Comparison of ENCODE assay signal across 9 mouse cellular contexts in genomic region chr6:72549041-72549580, GRCm38 (mm10). TPM values are rescaled to one million over a fixed set of nuclear protein-coding genes. Genes with fewer than 3 reads are reported as not detected.
DNase-seq lines count a peak whose midpoint lies in the region; ATAC-seq and TF ChIP-seq lines count a peak whose summit lies in the region.
"Had no signal": no experiment of that assay in that cellular context is flagged by ENCODE, and none has a peak within 500 bp of the region (broad histone marks: within the 10 kb centered on the region; RNA-seq: fewer than 3 reads in every experiment).

No protein-coding gene starts in this region.

- H3K27me3 ChIP-seq in CH12.LX (replicated peaks): no peaks in the 10 kb centered on the region
- no peaks in the 10 kb centered on the region for H3K27me3 ChIP-seq in heart, embryonic 15.5 days
- H3K27me3 ChIP-seq in midbrain, embryonic 16.5 days (ENCODE audit: control insufficient read depth, insufficient read depth, low read depth, low read length): no peaks in the 10 kb centered on the region
- H3K27me3 ChIP-seq: heart, embryonic 13.5 days had no signal

- dilution Hi-C loops in CH12.LX (cut with MboI; ENCODE audit: extremely low pct_ligation_motif_present, extremely low pct_unique_long_range_greater_than_20kb, low sequenced_read_pairs): no loop called here

- H3K79me2 ChIP-seq in CH12.LX (replicated peaks; ENCODE audit: control insufficient read depth, extremely low read depth, insufficient read depth, poor library complexity, severe bottlenecking): peaks cover 14% of the 10 kb centered on the region

- TF ChIP-seq EP300 in CH12.LX (IDR thresholded peaks at IDR 0.05; ENCODE audit: low read length): no peak

- TF ChIP-seq POLR2A in CH12.LX (IDR thresholded peaks at IDR 0.05; ENCODE audit: low read depth, low read length): peak; percentile 74

- H3K9me3 ChIP-seq in CH12.LX (replicated peaks; ENCODE audit: low read length): peaks cover 3% of the 10 kb centered on the region
- no peaks in the 10 kb centered on the region for H3K9me3 ChIP-seq in heart, embryonic 15.5 days (replicated peaks)
- no peaks in the 10 kb centered on the region for H3K9me3 ChIP-seq in midbrain, embryonic 16.5 days (replicated peaks; ENCODE audit: control insufficient read depth, low read length, poor library complexity, severe bottlenecking)
- H3K9me3 ChIP-seq: heart, embryonic 13.5 days had no signal

- H3K4me1 ChIP-seq in CH12.LX (ENCODE audit: control insufficient read depth in 1 of 2, insufficient read depth in 2 of 2): peaks cover 11 to 48% of the 10 kb centered on the region in 2 experiments
- peaks cover 26% of the 10 kb centered on the region for H3K4me1 ChIP-seq in heart, embryonic 15.5 days (replicated peaks)
- H3K4me1 ChIP-seq in midbrain, embryonic 16.5 days (ENCODE audit: control insufficient read depth, insufficient read depth, low read length): peaks cover 14% of the 10 kb centered on the region

- peak overlapping the region; percentile 59 for H3K9ac ChIP-seq in CH12.LX (ENCODE audit: insufficient read depth, low read depth)
- H3K9ac ChIP-seq in heart, embryonic 15.5 days: no peak overlapping the region
- H3K9ac ChIP-seq in midbrain, embryonic 16.5 days (ENCODE audit: low read depth, low read length): no peak overlapping the region
- H3K9ac ChIP-seq: heart, embryonic 13.5 days had no signal

- TF ChIP-seq CTCF in CH12.LX (conservative IDR thresholded peaks at IDR 0.05 in 1 of 2, IDR thresholded peaks at IDR 0.05 in 1 of 2; ENCODE audit: low read depth in 2 of 2, low read length in 2 of 2): no peak

- no peak for ATAC-seq in heart, embryonic 15.5 days (replicated peaks; ENCODE audit: insufficient number of reproducible peaks, insufficient read depth, low FRiP score, low read depth)
- no peak for ATAC-seq in midbrain, embryonic 16.5 days

- in situ Hi-C loops in CH12.LX (cut with MboI; ENCODE audit: low pct_ligation_motif_present, low pct_unique_long_range_greater_than_20kb, low sequenced_read_pairs): no loop called here

- H3K36me3 ChIP-seq in CH12.LX (replicated peaks in 1 of 2; ENCODE audit: control insufficient read depth in 1 of 2, insufficient read depth in 1 of 2, low read length in 1 of 2): peaks cover 0 to 9% of the 10 kb centered on the region in 2 experiments
- no peaks in the 10 kb centered on the region for H3K36me3 ChIP-seq in heart, embryonic 15.5 days
- H3K36me3 ChIP-seq in midbrain, embryonic 16.5 days (ENCODE audit: control insufficient read depth, insufficient read depth, low read length): no peaks in the 10 kb centered on the region

- peak overlapping the region; percentile 57 for H3K27ac ChIP-seq in CH12.LX (ENCODE audit: insufficient read depth, low read depth)
- H3K27ac ChIP-seq in heart, embryonic 15.5 days: peak overlapping the region; percentile 5; the same call in 1 of the 2 replicates
- H3K27ac ChIP-seq in midbrain, embryonic 16.5 days (ENCODE audit: low read length): no peak overlapping the region
- H3K27ac ChIP-seq: heart, embryonic 13.5 days had no signal

- peak overlapping the region; percentile 73 for H3K4me2 ChIP-seq in CH12.LX (ENCODE audit: insufficient read depth, low read depth, poor library complexity, severe bottlenecking)
- H3K4me2 ChIP-seq in heart, embryonic 15.5 days: no peak overlapping the region
- no peak overlapping the region for H3K4me2 ChIP-seq in midbrain, embryonic 16.5 days (ENCODE audit: low read length)
- H3K4me2 ChIP-seq: heart, embryonic 13.5 days had no signal

- 49% methylated on average over 9 of the region's 9 CpGs for WGBS in heart, embryonic 15.5 days
- WGBS in midbrain, embryonic 16.5 days: 72% methylated on average over 9 of the region's 9 CpGs

- H3K4me3 ChIP-seq in CH12.LX (replicated peaks in 1 of 3; ENCODE audit: low read depth in 2 of 3, low read length in 2 of 3, poor library complexity in 1 of 3): peak overlapping the region; percentile 51 to 75 (median 63)
- no peak overlapping the region for H3K4me3 ChIP-seq in heart, embryonic 15.5 days
- H3K4me3 ChIP-seq in midbrain, embryonic 16.5 days (ENCODE audit: low read depth, low read length): no peak overlapping the region
- H3K4me3 ChIP-seq: heart, embryonic 13.5 days had no signal

- no peak for TF ChIP-seq RAD21 in CH12.LX (IDR thresholded peaks at IDR 0.05; ENCODE audit: low read depth, low read length)

- peak; percentile 60 for DNase-seq in CH12.LX (ENCODE audit: extremely low read depth)
- DNase-seq in adipocyte (ENCODE audit: low spot score): peak; percentile 61
- DNase-seq in lung, postnatal 10 days: peak; percentile 65
- peak; percentile 86 for DNase-seq in urinary bladder, postnatal 14 days (ENCODE audit: low spot score)
- no peak for DNase-seq in layer of hippocampus, adult 9-10 months (ENCODE audit: low spot score)
- no peak for DNase-seq in frontal cortex, postnatal 36 days (ENCODE audit: low spot score in 2 of 2)

TF ChIP-seq in CH12.LX, 34 proteins besides CTCF, POLR2A, EP300 and RAD21 (continues in another document):
- TF ChIP-seq PAX5 (IDR thresholded peaks at IDR 0.05; ENCODE audit: low read length) (no peak), ZMIZ1 (IDR thresholded peaks at IDR 0.05; ENCODE audit: low read depth, low read length) (no peak; the same call in 1 of the 2 replicates), RCOR1 (conservative IDR thresholded peaks at IDR 0.05; ENCODE audit: low read depth, low read length) (no peak), TCF12 (IDR thresholded peaks at IDR 0.05; ENCODE audit: low read depth, low read length) (0 out of 2 replicates have a peak, but pooled peaks have one; percentile 36), NELFE (IDR thresholded peaks at IDR 0.05; ENCODE audit: low read depth, low read length) (peak; percentile 61), TBP (conservative IDR thresholded peaks at IDR 0.05; ENCODE audit: low read depth, low read length) (no peak; the same call in 1 of the 2 replicates), ELF1 (IDR thresholded peaks at IDR 0.05; ENCODE audit: low read depth, low read length) (peak; percentile 47), USF1 (IDR thresholded peaks at IDR 0.05; ENCODE audit: low read depth, low read length) (no peak), MEF2A (IDR thresholded peaks at IDR 0.05; ENCODE audit: borderline replicate concordance, low read depth, low read length) (no peak), UBTF (IDR thresholded peaks at IDR 0.05; ENCODE audit: low read depth, low read length) (0 out of 2 replicates have a peak, but pooled peaks have one; percentile 16), HCFC1 (IDR thresholded peaks at IDR 0.05; ENCODE audit: low read depth, low read length) (no peak), KAT2A (IDR thresholded peaks at IDR 0.05; ENCODE audit: insufficient replicate concordance, low read length) (no peak), SIN3A (IDR thresholded peaks at IDR 0.05; ENCODE audit: low read length) (peak; percentile 30; the same call in 1 of the 2 replicates), NRF1 (IDR thresholded peaks at IDR 0.05; ENCODE audit: low read depth, low read length) (peak; percentile 51; the same call in 1 of the 2 replicates), MAZ (IDR thresholded peaks at IDR 0.05; ENCODE audit: low read depth, low read length) (peak; percentile 79; the same call in 1 of the 2 replicates), POLR2AphosphoS2 (IDR thresholded peaks at IDR 0.05; ENCODE audit: low read depth, low read length) (no peak), BHLHE40 (IDR thresholded peaks at IDR 0.05; ENCODE audit: low read depth, low read length) (no peak), SMC3 (IDR thresholded peaks at IDR 0.05; ENCODE audit: low read depth, low read length) (no peak), JUND (conservative IDR thresholded peaks at IDR 0.05; ENCODE audit: low read depth, low read length) (no peak), MYC (IDR thresholded peaks at IDR 0.05; ENCODE audit: low read depth, low read length) (no peak), CHD1 (IDR thresholded peaks at IDR 0.05; ENCODE audit: low read depth, low read length) (peak; percentile 14; the same call in 1 of the 2 replicates), MXI1 (IDR thresholded peaks at IDR 0.05; ENCODE audit: low read depth, low read length) (no peak; the same call in 1 of the 2 replicates), MAX (IDR thresholded peaks at IDR 0.05; ENCODE audit: low read length) (no peak), JUN (IDR thresholded peaks at IDR 0.05; ENCODE audit: insufficient read depth, low read depth, low read length) (no peak), ZC3H11A (IDR thresholded peaks at IDR 0.05; ENCODE audit: low read depth, low read length) (no peak), ETS1 (conservative IDR thresholded peaks at IDR 0.05; ENCODE audit: low read depth, low read length) (no peak; the same call in 1 of the 2 replicates), GABPA (IDR thresholded peaks at IDR 0.05; ENCODE audit: insufficient replicate concordance, low read depth, low read length) (no peak)

RNA-seq across cellular contexts. Expression of gene Capg, which starts 4.9 kb away (rescaled TPM):
- total RNA-seq in CH12.LX (2012; rRNA removed): 211 and 264 TPM in 2 replicates
- total RNA-seq in CH12.LX (2014; rRNA removed): 174 and 175 TPM in 2 replicates
- polyA plus RNA-seq in CH12.LX (2012; ENCODE audit: insufficient read length, low read depth): 196 and 201 TPM in 2 replicates
- 22.6 and 36.5 TPM in 2 replicates for polyA plus RNA-seq in heart, embryonic 15.5 days (2015; fragmentation: Nextera tagmentation; extraction: Ambion mirVana)
- polyA plus RNA-seq in midbrain, embryonic 16.5 days (2015; fragmentation: Nextera tagmentation; extraction: Ambion mirVana): 5.9 and 6.8 TPM in 2 replicates

RNA-seq across cellular contexts. Expression of gene Sh2d6, which starts 27.6 kb away (rescaled TPM):
- total RNA-seq in CH12.LX (2012; rRNA removed): 0.50 and 1.7 TPM in 2 replicates
- 0.78 and 1.1 TPM in 2 replicates for total RNA-seq in CH12.LX (2014; rRNA removed)
- 4.3 and 4.9 TPM in 2 replicates for polyA plus RNA-seq in CH12.LX (2012; ENCODE audit: insufficient read length, low read depth)
- polyA plus RNA-seq in heart, embryonic 15.5 days (2015; fragmentation: Nextera tagmentation; extraction: Ambion mirVana): not detected in 2 replicates
- polyA plus RNA-seq in midbrain, embryonic 16.5 days (2015; fragmentation: Nextera tagmentation; extraction: Ambion mirVana): 0.65 and 0.84 TPM in 2 replicates

RNA-seq across cellular contexts. Expression of gene Elmod3, which starts 49.1 kb away (rescaled TPM):
- total RNA-seq in CH12.LX (2012; rRNA removed): 4.7 and 7.1 TPM in 2 replicates
- total RNA-seq in CH12.LX (2014; rRNA removed): 4.0 and 4.2 TPM in 2 replicates
- polyA plus RNA-seq in CH12.LX (2012; ENCODE audit: insufficient read length, low read depth): 9.0 TPM in 2 replicates
- polyA plus RNA-seq in heart, embryonic 15.5 days (2015; fragmentation: Nextera tagmentation; extraction: Ambion mirVana): 12.3 and 13.5 TPM in 2 replicates
- polyA plus RNA-seq in midbrain, embryonic 16.5 days (2015; fragmentation: Nextera tagmentation; extraction: Ambion mirVana): 17.3 and 17.8 TPM in 2 replicates

RNA-seq across cellular contexts. Expression of gene Retsat, which starts 49.2 kb away (rescaled TPM):
- total RNA-seq in CH12.LX (2012; rRNA removed): 12.5 and 15.6 TPM in 2 replicates
- 14.0 and 15.5 TPM in 2 replicates for total RNA-seq in CH12.LX (2014; rRNA removed)
- 27.7 and 28.6 TPM in 2 replicates for polyA plus RNA-seq in CH12.LX (2012; ENCODE audit: insufficient read length, low read depth)
- 19.8 and 21.4 TPM in 2 replicates for polyA plus RNA-seq in heart, embryonic 15.5 days (2015; fragmentation: Nextera tagmentation; extraction: Ambion mirVana)
- 5.9 and 6.3 TPM in 2 replicates for polyA plus RNA-seq in midbrain, embryonic 16.5 days (2015; fragmentation: Nextera tagmentation; extraction: Ambion mirVana)

Comparison
In these comparisons a context has a peak if more than half of its experiments do, and no peak if none do; other contexts are left out.
1. DNase-seq: peak in CH12.LX (single experiment), adipocyte (single experiment), lung, postnatal 10 days (single experiment) and urinary bladder, postnatal 14 days (single experiment); none in layer of hippocampus, adult 9-10 months (single experiment) and frontal cortex, postnatal 36 days (0 of 2).
2. H3K4me3 ChIP-seq: peak in CH12.LX (3 of 3); none in heart, embryonic 15.5 days (single experiment) and midbrain, embryonic 16.5 days (single experiment).